Mouse (Mus musculus) hindbrain, postnatal 0 days (tissue): Measurements from ENCODE around the gene 4930404H24Rik. TPM values are rescaled to one million over a fixed set of nuclear protein-coding genes. Genes with fewer than 3 reads are reported as not detected.

Experiments
- ATAC-seq: fragments of 200-750 bp; cut with Nextera tagmentation; 2 replicates; pipeline ENCODE4 v1.8.0; 2017; ENCODE audit warnings: mild to moderate bottlenecking, moderate TSS enrichment, moderate library complexity
- DNase-seq: peaks from one replicate; pipeline ENCODE4 v3.0.0-alpha.2; 2015; ENCODE audit warnings: low spot score
- H3K27ac ChIP-seq: fragments of 300-500 bp; sonication (generic); 2 replicates; pipeline ENCODE4 v1.5.1; 2014; ENCODE audit warnings: mild to moderate bottlenecking
- H3K27me3 ChIP-seq: fragments of 300-500 bp; sonication (generic); 2 replicates; pipeline ENCODE4 v1.6.1; 2014; ENCODE audit warnings: low read length, mixed read lengths; ENCODE audit not compliant: insufficient read depth
- H3K36me3 ChIP-seq: fragments of 300-500 bp; sonication (generic); 2 replicates; pipeline ENCODE4 v1.6.1; 2014; ENCODE audit warnings: low read length, mixed read lengths; ENCODE audit not compliant: insufficient read depth
- H3K4me1 ChIP-seq: fragments of 300-500 bp; sonication (generic); 2 replicates; pipeline ENCODE4 v1.6.1; 2014; ENCODE audit warnings: antibody characterized with exemption, low read length, mixed read lengths; ENCODE audit not compliant: insufficient read depth
- H3K4me2 ChIP-seq: fragments of 300-500 bp; sonication (generic); 2 replicates; pipeline ENCODE4 v1.6.1; 2014; ENCODE audit warnings: low read depth, mild to moderate bottlenecking, low read length, moderate library complexity, mixed read lengths
- H3K4me3 ChIP-seq: fragments of 300-500 bp; sonication (generic); 2 replicates; pipeline ENCODE4 v1.5.1; 2014; ENCODE audit warnings: low read length
- H3K9ac ChIP-seq: fragments of 300-500 bp; sonication (generic); replicated peaks from 2 replicates; pipeline ENCODE4 v1.6.1; 2014; ENCODE audit warnings: mild to moderate bottlenecking, low read length, moderate library complexity, mixed read lengths
- H3K9me3 ChIP-seq: fragments of 300-500 bp; sonication (generic); 2 replicates; pipeline ENCODE4 v1.6.1; 2016; ENCODE audit warnings: low read length, mixed read lengths
- CTCF ChIP-seq: IDR thresholded peaks from 2 replicates; pipeline ENCODE4 v1.5.1; 2016; ENCODE audit warnings: antibody characterized with exemption, control low read depth, low read depth
- WGBS: fragments of 180-500 bp; shearing (Covaris S2); extraction: QIAGEN DNeasy Blood & Tissue Kit; methylation state at CpG from one replicate; pipeline ENCODE4 v1.1.7; 2014; 5-methylcytosine and 5-hydroxymethylcytosine counted together
- polyA plus RNA-seq: library from polyadenylated mRNA; unstranded; fragments of >200 nt; fragmentation: Nextera tagmentation; extraction: Ambion mirVana; gene quantifications from 2 replicates; pipeline ENCODE4 v1.2.1, GENCODE M21; 2015
- total RNA-seq: library from RNA; depleted of rRNA; stranded (reverse); fragments of >200 nt; gene quantifications from 2 replicates; pipeline ENCODE4 v1.2.3, GENCODE M21; 2014

4930404H24Rik gene
- total and polyA plus RNA-seq, 2 experiments from 2014 or later = not detected

DNA sequence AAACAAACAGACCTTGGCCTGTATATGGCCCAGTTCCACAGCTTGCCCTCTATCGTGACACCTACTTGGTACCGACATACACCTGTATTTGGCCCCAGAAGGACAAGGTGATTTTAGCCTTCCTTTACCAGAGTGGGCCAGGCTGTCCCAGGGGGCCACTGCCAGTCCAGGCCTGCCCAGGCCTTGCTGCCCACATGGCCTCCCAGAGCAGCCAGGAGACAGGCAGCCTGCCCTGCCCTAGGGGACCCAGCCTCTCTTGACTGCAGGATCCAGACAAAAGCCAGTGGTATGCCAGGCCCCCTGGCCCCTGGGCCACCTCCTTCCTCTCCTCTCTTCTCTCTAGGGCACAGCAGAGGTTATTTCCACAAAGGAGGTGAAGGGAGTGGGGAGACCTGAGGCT is 15.4 kb downstream of the 4930404H24Rik start:
- ATAC-seq (no peak), DNase-seq (no peak)
- Histone ChIP-seq H3K36me3 (no peaks in the 10 kb centered on the region), H3K9ac (no peak overlapping the region), H3K4me3 (no peak overlapping the region), H3K27me3 (no peaks in the 10 kb centered on the region), H3K9me3 (no peaks in the 10 kb centered on the region), H3K4me1 (peaks cover 24% of the 10 kb centered on the region), H3K27ac (no peak overlapping the region), H3K4me2 (no peak overlapping the region)
- WGBS = 95% methylated on average over 2 of the region's 2 CpGs
- TF ChIP-seq CTCF = no peak

DNA sequence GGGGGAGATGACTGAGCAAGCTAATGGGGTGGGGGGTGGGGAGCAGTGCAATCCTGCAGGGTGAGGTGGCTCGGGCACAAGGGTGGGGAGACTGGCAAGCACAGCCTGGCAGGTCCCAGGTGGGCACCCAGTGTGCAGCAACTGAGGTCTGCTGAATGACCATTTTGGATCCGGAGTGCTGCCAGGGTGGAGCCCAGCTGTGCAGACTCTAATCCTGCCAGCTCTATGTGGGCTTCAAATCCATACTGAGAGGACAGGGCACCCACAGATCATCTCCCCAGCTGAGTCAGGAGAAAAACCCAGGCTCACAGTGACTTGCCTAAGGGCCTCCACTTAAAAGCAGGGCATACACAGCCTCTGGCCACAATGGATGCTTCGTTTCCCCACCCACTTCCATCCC is 15.8 kb downstream of the 4930404H24Rik start:
- Histone ChIP-seq H3K27me3 (no peaks in the 10 kb centered on the region), H3K9me3 (no peaks in the 10 kb centered on the region), H3K9ac (no peak overlapping the region), H3K4me1 (peaks cover 24% of the 10 kb centered on the region), H3K27ac (no peak overlapping the region), H3K36me3 (no peaks in the 10 kb centered on the region), H3K4me3 (no peak overlapping the region), H3K4me2 (no peak overlapping the region)
- DNase-seq (no peak), ATAC-seq (no peak)
- 39% methylated on average over 3 of the region's 3 CpGs for WGBS
- TF ChIP-seq CTCF = no peak

DNA sequence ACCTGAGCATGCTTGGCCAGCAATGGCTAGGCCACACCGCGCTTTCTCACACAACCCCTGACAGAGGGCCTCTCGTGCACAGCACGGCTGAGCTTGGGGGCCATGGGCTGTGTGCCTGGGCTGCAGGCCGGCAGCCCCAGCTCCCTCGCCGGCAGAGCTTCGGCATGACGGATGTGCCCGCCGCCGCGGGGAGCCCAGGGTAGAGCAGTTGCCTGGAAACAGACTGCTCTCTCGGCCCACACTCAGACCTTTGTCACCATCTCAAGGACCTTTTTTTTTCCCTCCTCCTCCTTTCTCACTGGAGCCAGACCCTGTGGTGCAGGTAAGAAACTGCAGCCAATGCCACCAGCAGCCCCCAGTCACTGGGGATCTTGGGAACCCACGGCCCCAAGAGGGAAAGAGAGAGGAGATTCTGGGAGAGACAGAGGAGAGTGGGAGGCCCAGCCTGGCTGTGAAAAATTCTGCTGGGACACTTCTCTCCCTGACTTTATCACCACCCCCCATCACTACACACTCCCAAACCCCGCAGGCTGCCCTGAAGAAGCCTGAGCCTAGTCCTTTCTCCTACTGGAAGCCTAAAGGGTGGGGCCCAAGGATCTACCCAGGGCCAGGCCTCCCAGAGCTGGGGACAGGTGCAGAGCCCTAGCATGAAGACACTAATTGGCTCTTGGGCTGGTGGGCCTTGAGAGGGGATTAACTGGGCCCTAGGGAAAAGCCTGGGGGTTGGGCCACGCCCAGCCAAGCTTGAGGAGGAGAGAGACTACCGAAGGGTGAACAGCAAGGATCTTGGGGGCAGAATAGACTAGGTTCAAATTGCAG is 16.8 kb downstream of the 4930404H24Rik start:
- H3K4me2 ChIP-seq = peak overlapping the region; percentile 35
- H3K9me3 ChIP-seq = no peaks in the 10 kb centered on the region
- peaks cover 24% of the 10 kb centered on the region for H3K4me1 ChIP-seq
- ATAC-seq = peak; percentile 74
- H3K27me3 ChIP-seq = no peaks in the 10 kb centered on the region
- no peaks in the 10 kb centered on the region for H3K36me3 ChIP-seq
- peak overlapping the region; percentile 28; the same call in 1 of the 2 replicates for H3K9ac ChIP-seq
- H3K27ac ChIP-seq = peak overlapping the region; percentile 65
- WGBS = 15% methylated on average over 18 of the region's 18 CpGs
- DNase-seq = peak; percentile 78
- no peak overlapping the region for H3K4me3 ChIP-seq
- no peak for TF ChIP-seq CTCF

DNA sequence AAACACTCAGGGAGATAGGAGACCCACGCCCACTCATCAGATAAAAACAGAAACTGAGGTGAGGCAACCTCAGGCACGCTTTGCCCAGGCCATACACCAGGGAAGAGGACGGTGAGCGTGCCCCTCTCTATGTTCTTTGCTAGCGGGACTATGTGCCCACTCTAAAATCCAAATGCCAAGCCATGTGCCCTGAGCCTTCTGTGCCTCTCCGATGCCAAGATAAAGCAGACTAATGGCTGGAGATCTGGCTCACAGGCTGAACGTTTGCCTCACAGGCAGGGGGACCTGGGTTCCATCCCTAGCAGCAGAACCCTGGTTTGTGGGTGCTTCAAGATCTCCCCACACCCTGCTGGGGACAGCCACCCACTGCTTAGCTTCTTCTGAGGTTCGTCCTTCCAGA is 17.5 kb downstream of the 4930404H24Rik start:
- H3K27ac ChIP-seq = no peak overlapping the region
- H3K4me2 ChIP-seq = no peak overlapping the region
- H3K4me1 ChIP-seq = peaks cover 24% of the 10 kb centered on the region
- H3K4me3 ChIP-seq = no peak overlapping the region
- no peaks in the 10 kb centered on the region for H3K27me3 ChIP-seq
- no peaks in the 10 kb centered on the region for H3K9me3 ChIP-seq
- ATAC-seq (no peak), DNase-seq (peak; percentile 25)
- no peak overlapping the region for H3K9ac ChIP-seq
- TF ChIP-seq CTCF = no peak
- WGBS = 64% methylated on average over 8 of the region's 8 CpGs
- no peaks in the 10 kb centered on the region for H3K36me3 ChIP-seq

DNA sequence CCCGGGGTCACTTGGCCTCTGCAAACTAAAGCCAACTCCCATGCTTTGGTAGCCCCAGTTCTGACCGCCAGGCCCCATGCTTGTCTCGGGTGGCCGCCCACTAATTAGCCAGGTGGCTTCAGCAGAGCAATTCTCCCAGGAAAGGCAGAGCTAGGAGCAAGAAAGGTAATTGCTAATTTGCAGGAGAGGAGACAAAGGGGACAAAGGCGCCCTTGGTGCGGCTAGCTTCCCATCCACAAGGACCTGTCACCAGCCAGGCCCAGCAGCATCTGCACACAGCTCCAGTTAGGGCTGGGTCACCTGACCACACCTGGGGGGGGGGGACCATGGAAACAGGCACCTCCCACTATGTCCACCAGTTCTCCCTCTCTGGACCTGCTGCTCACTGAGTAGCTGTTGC is 19.0 kb downstream of the 4930404H24Rik start:
- Histone ChIP-seq H3K4me1 (peaks cover 24% of the 10 kb centered on the region), H3K36me3 (no peaks in the 10 kb centered on the region), H3K9ac (no peak overlapping the region), H3K9me3 (no peaks in the 10 kb centered on the region), H3K27ac (no peak overlapping the region), H3K4me3 (no peak overlapping the region), H3K4me2 (no peak overlapping the region), H3K27me3 (no peaks in the 10 kb centered on the region)
- TF ChIP-seq CTCF = no peak
- DNase-seq (no peak), ATAC-seq (no peak)
- 54% methylated on average over 6 of the region's 6 CpGs for WGBS

DNA sequence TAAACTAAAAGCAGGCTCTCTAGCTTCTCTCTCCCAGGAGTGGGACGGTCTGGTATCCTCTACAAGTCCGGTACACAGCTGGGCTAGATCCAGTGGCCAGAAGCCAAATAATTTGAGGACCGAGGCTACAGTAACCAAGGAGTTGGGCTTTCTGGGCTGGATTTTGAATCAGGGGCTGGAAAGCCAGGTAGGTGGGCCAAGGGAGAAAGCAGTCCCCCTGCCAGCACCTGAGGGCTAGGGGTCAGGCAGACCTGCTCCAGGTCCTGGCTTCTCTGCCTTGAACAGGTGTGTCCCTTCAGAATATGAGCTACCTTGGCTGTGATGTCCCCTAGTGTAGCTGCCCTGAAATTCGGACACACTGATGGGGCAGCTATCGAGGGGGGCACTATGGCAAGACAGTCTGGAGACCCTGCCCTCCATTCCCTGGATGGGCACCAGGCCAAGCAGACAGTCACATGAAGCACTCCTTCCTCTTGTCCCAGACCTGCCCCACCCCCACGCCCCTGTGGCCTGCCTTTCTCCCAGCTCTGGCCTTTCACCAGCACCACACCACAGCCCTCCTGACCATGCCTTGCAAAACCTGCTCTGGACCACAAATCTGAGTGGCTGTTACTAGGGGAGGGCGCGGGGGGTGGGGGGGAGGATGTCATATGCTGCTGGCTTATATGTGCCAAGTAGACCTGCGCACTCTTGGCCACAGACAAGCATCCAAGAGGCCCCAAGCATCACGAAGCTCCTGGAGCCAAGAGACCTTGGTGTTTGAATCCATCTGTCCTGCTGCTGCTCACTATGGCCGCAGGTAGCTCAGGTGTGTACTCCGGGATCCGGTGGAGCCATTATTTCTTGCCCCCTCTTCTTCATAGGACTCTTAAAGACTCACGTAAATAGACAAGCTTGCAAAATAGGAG is 20.1 kb downstream of the 4930404H24Rik start:
- Histone ChIP-seq H3K27me3 (no peaks in the 10 kb centered on the region), H3K4me2 (no peak overlapping the region), H3K36me3 (no peaks in the 10 kb centered on the region), H3K9me3 (no peaks in the 10 kb centered on the region), H3K4me1 (peaks cover 24% of the 10 kb centered on the region), H3K27ac (no peak overlapping the region), H3K4me3 (no peak overlapping the region), H3K9ac (no peak overlapping the region)
- 66% methylated on average over 14 of the region's 14 CpGs for WGBS
- no peak for TF ChIP-seq CTCF
- DNase-seq = no peak
- ATAC-seq = no peak
